Mouse (Mus musculus) forebrain, embryonic 12.5 days (tissue): ENCODE data around the gene Adamtsl3. TPM values are rescaled to one million over a fixed set of nuclear protein-coding genes. Genes with fewer than 3 reads are reported as not detected.

Experiments used
- ATAC-seq: fragments of 200-750 bp; cut with Nextera tagmentation; 2 replicates; pipeline ENCODE4 v1.8.0; 2017; ENCODE audit warnings: moderate TSS enrichment; ENCODE audit not compliant: low FRiP score
- H3K27ac ChIP-seq: fragments of 300-500 bp; sonication (generic); 2 replicates; pipeline ENCODE4 v1.5.1; 2016; ENCODE audit warnings: mild to moderate bottlenecking
- H3K27me3 ChIP-seq: fragments of 300-500 bp; sonication (generic); 2 replicates; pipeline ENCODE4 v1.6.1; 2016; ENCODE audit warnings: mild to moderate bottlenecking
- H3K36me3 ChIP-seq: fragments of 300-500 bp; sonication (generic); replicated peaks from 2 replicates; pipeline ENCODE4 v1.6.1; 2016; ENCODE audit warnings: mild to moderate bottlenecking
- H3K4me1 ChIP-seq: fragments of 300-500 bp; sonication (generic); 2 replicates; pipeline ENCODE4 v1.6.1; 2016
- H3K4me2 ChIP-seq: fragments of 300-500 bp; sonication (generic); 2 replicates; pipeline ENCODE4 v1.6.1; 2016; ENCODE audit warnings: mild to moderate bottlenecking, moderate library complexity
- H3K4me3 ChIP-seq: fragments of 300-500 bp; sonication (generic); replicated peaks from 2 replicates; pipeline ENCODE4 v1.5.1; 2016; ENCODE audit warnings: mild to moderate bottlenecking
- H3K9ac ChIP-seq: fragments of 300-500 bp; sonication (generic); 2 replicates; pipeline ENCODE4 v1.6.1; 2016; ENCODE audit warnings: mild to moderate bottlenecking
- H3K9me3 ChIP-seq: fragments of 300-500 bp; sonication (generic); 2 replicates; pipeline ENCODE4 v1.6.1; 2016
- WGBS: fragments of 180-500 bp; shearing (Covaris S2); methylation state at CpG from one replicate; pipeline ENCODE4 v1.1.7; 2016; 5-methylcytosine and 5-hydroxymethylcytosine counted together
- polyA plus RNA-seq: library from polyadenylated mRNA; unstranded; fragments of >200 nt; fragmentation: Nextera tagmentation; extraction: Ambion mirVana; gene quantifications from 2 replicates; pipeline ENCODE4 v1.2.1, GENCODE M21; 2016

Adamtsl3 gene
- polyA plus RNA-seq, 1 experiment from 2014 or later: 0.56 TPM

- Histone ChIP-seq H3K4me3 (no peak overlapping the region), H3K36me3 (no peaks in the 10 kb centered on the region), H3K27ac (no peak overlapping the region), H3K9me3 (no peaks in the 10 kb centered on the region), H3K4me1 (no peaks in the 10 kb centered on the region), H3K9ac (no peak overlapping the region), H3K4me2 (no peak overlapping the region), H3K27me3 (no peaks in the 10 kb centered on the region)
- 89% methylated on average over 12 of the region's 12 CpGs for WGBS
- ATAC-seq: no peak
Observed at GRCm38 (mm10) chr7:82492881-82493280, 157.4 kb downstream of the Adamtsl3 start.

GRCm38 (mm10) chr7:82494220-82494619 is 158.7 kb downstream of the Adamtsl3 start:
- Histone ChIP-seq H3K4me1 (no peaks in the 10 kb centered on the region), H3K4me3 (no peak overlapping the region), H3K36me3 (no peaks in the 10 kb centered on the region), H3K27ac (no peak overlapping the region), H3K9ac (no peak overlapping the region), H3K9me3 (no peaks in the 10 kb centered on the region), H3K27me3 (no peaks in the 10 kb centered on the region), H3K4me2 (no peak overlapping the region)
- no peak for ATAC-seq
- WGBS: 71% methylated on average over 2 of the region's 2 CpGs

- Histone ChIP-seq H3K4me1 (no peaks in the 10 kb centered on the region), H3K36me3 (no peaks in the 10 kb centered on the region), H3K27me3 (no peaks in the 10 kb centered on the region), H3K4me3 (no peak overlapping the region), H3K27ac (no peak overlapping the region), H3K4me2 (no peak overlapping the region), H3K9me3 (no peaks in the 10 kb centered on the region), H3K9ac (no peak overlapping the region)
- ATAC-seq: no peak
- 60% methylated on average over 4 of the region's 4 CpGs for WGBS
Observed at GRCm38 (mm10) chr7:82497064-82497463, 161.6 kb downstream of the Adamtsl3 start.

GRCm38 (mm10) chr7:82501306-82501705 is 165.8 kb downstream of the Adamtsl3 start:
- Histone ChIP-seq H3K4me1 (no peaks in the 10 kb centered on the region), H3K9me3 (no peaks in the 10 kb centered on the region), H3K27me3 (no peaks in the 10 kb centered on the region), H3K27ac (no peak overlapping the region), H3K4me3 (no peak overlapping the region), H3K36me3 (no peaks in the 10 kb centered on the region), H3K4me2 (no peak overlapping the region), H3K9ac (no peak overlapping the region)
- WGBS: 90% methylated on average over 6 of the region's 6 CpGs
- no peak for ATAC-seq

GRCm38 (mm10) chr7:82502511-82502910 is 167.0 kb downstream of the Adamtsl3 start:
- Histone ChIP-seq H3K9me3 (no peaks in the 10 kb centered on the region), H3K4me2 (no peak overlapping the region), H3K4me1 (no peaks in the 10 kb centered on the region), H3K9ac (no peak overlapping the region), H3K27ac (no peak overlapping the region), H3K36me3 (no peaks in the 10 kb centered on the region), H3K4me3 (no peak overlapping the region), H3K27me3 (no peaks in the 10 kb centered on the region)
- WGBS: 77% methylated on average over 5 of the region's 5 CpGs
- no peak for ATAC-seq

GRCm38 (mm10) chr7:82504101-82504500 is 168.6 kb downstream of the Adamtsl3 start:
- peak; percentile 55; the same call in 1 of the 2 replicates for ATAC-seq
- no peaks in the 10 kb centered on the region for H3K27me3 ChIP-seq
- no peaks in the 10 kb centered on the region for H3K4me1 ChIP-seq
- peak overlapping the region; percentile 13; the same call in 1 of the 2 replicates for H3K4me2 ChIP-seq
- WGBS: 13% methylated on average over 4 of the region's 4 CpGs
- no peaks in the 10 kb centered on the region for H3K36me3 ChIP-seq
- H3K9me3 ChIP-seq: no peaks in the 10 kb centered on the region
- no peak overlapping the region for H3K27ac ChIP-seq
- no peak overlapping the region for H3K9ac ChIP-seq
- H3K4me3 ChIP-seq: no peak overlapping the region

- no peak overlapping the region for H3K27ac ChIP-seq
- ATAC-seq: no peak
- H3K4me3 ChIP-seq: no peak overlapping the region
- WGBS: 81% methylated on average over 5 of the region's 5 CpGs
- no peak overlapping the region for H3K9ac ChIP-seq
- H3K27me3 ChIP-seq: no peaks in the 10 kb centered on the region
- no peaks in the 10 kb centered on the region for H3K36me3 ChIP-seq
- H3K4me1 ChIP-seq: no peaks in the 10 kb centered on the region
- H3K4me2 ChIP-seq: no peak overlapping the region
- no peaks in the 10 kb centered on the region for H3K9me3 ChIP-seq
Observed at GRCm38 (mm10) chr7:82530583-82530982, 195.1 kb downstream of the Adamtsl3 start.

GRCm38 (mm10) chr7:82531376-82531775 is 195.9 kb downstream of the Adamtsl3 start:
- no peak for ATAC-seq
- Histone ChIP-seq H3K9ac (no peak overlapping the region), H3K4me1 (no peaks in the 10 kb centered on the region), H3K4me2 (no peak overlapping the region), H3K27ac (no peak overlapping the region), H3K36me3 (no peaks in the 10 kb centered on the region), H3K9me3 (no peaks in the 10 kb centered on the region), H3K27me3 (no peaks in the 10 kb centered on the region), H3K4me3 (no peak overlapping the region)
- 90% methylated on average over 7 of the region's 7 CpGs for WGBS

GRCm38 (mm10) chr7:82533188-82533587 is 197.7 kb downstream of the Adamtsl3 start:
- H3K4me2 ChIP-seq: no peak overlapping the region
- no peak overlapping the region for H3K4me3 ChIP-seq
- no peak overlapping the region for H3K9ac ChIP-seq
- WGBS: 72% methylated on average over 4 of the region's 4 CpGs
- H3K27me3 ChIP-seq: no peaks in the 10 kb centered on the region
- H3K27ac ChIP-seq: no peak overlapping the region
- no peaks in the 10 kb centered on the region for H3K36me3 ChIP-seq
- ATAC-seq: no peak
- no peaks in the 10 kb centered on the region for H3K4me1 ChIP-seq
- H3K9me3 ChIP-seq: no peaks in the 10 kb centered on the region

GRCm38 (mm10) chr7:82533747-82534504 is 198.4 kb downstream of the Adamtsl3 start:
- H3K9me3 ChIP-seq: no peaks in the 10 kb centered on the region
- ATAC-seq: no peak
- 89% methylated on average over 12 of the region's 12 CpGs for WGBS

GRCm38 (mm10) chr7:82544390-82544919 is 209.0 kb downstream of the Adamtsl3 start:
- ATAC-seq: no peak
- H3K4me1 ChIP-seq: no peaks in the 10 kb centered on the region
- 84% methylated on average over 6 of the region's 6 CpGs for WGBS
- no peak overlapping the region for H3K4me2 ChIP-seq
- H3K9ac ChIP-seq: no peak overlapping the region
- no peaks in the 10 kb centered on the region for H3K27me3 ChIP-seq
- H3K4me3 ChIP-seq: no peak overlapping the region
- H3K27ac ChIP-seq: no peak overlapping the region
- H3K9me3 ChIP-seq: no peaks in the 10 kb centered on the region
- H3K36me3 ChIP-seq: no peaks in the 10 kb centered on the region

More at GRCm38 (mm10) chr7:82533747-82534504, 198.4 kb downstream of the Adamtsl3 start:
- Histone ChIP-seq H3K36me3 (no peaks in the 10 kb centered on the region), H3K27ac (no peak overlapping the region), H3K4me1 (no peaks in the 10 kb centered on the region), H3K4me2 (no peak overlapping the region), H3K27me3 (no peaks in the 10 kb centered on the region), H3K4me3 (no peak overlapping the region), H3K9ac (no peak overlapping the region)

- Histone ChIP-seq H3K27ac (no peak overlapping the region), H3K4me3 (no peak overlapping the region), H3K4me1 (no peaks in the 10 kb centered on the region), H3K4me2 (no peak overlapping the region), H3K36me3 (no peaks in the 10 kb centered on the region), H3K27me3 (no peaks in the 10 kb centered on the region), H3K9me3 (no peaks in the 10 kb centered on the region), H3K9ac (no peak overlapping the region)
- 79% methylated on average over 1 of the region's 1 CpGs for WGBS
- ATAC-seq: no peak
Observed at GRCm38 (mm10) chr7:82552005-82552404, 216.5 kb downstream of the Adamtsl3 start.

GRCm38 (mm10) chr7:82555803-82556202 is 220.3 kb downstream of the Adamtsl3 start:
- Histone ChIP-seq H3K27me3 (no peaks in the 10 kb centered on the region), H3K9ac (no peak overlapping the region), H3K36me3 (no peaks in the 10 kb centered on the region), H3K27ac (no peak overlapping the region), H3K9me3 (no peaks in the 10 kb centered on the region), H3K4me2 (no peak overlapping the region), H3K4me1 (no peaks in the 10 kb centered on the region), H3K4me3 (no peak overlapping the region)
- no peak for ATAC-seq
- WGBS: 81% methylated on average over 5 of the region's 5 CpGs
